19 mouse cellular contexts compared by ENCODE assay signal in genomic region chr8:73310471-73310870, GRCm38 (mm10).
"Had no signal": no experiment of that assay in that cellular context is flagged by ENCODE, and none has a peak within 500 bp of the region (broad histone marks: within the 10 kb centered on the region; RNA-seq: fewer than 3 reads in every experiment).

No protein-coding gene starts in this region.

- H3K27me3 ChIP-seq: limb, embryonic 13.5 days; liver, embryonic 12.5 days; liver, embryonic 15.5 days; lung, embryonic 15.5 days; megakaryocyte, embryonic 14.5 days; midbrain, embryonic 13.5 days; neural tube, embryonic 13.5 days had no signal

- H3K4me3 ChIP-seq: layer of hippocampus, adult 2 months; limb, embryonic 10.5 days; limb, embryonic 13.5 days; liver, embryonic 12.5 days; liver, embryonic 15.5 days; lung, embryonic 15.5 days; megakaryocyte, embryonic 14.5 days; midbrain, embryonic 10.5 days; midbrain, embryonic 13.5 days; myocyte; neural tube, embryonic 13.5 days had no signal

- H3K36me3 ChIP-seq: limb, embryonic 10.5 days; limb, embryonic 13.5 days; liver, embryonic 12.5 days; liver, embryonic 15.5 days; lung, embryonic 15.5 days; midbrain, embryonic 10.5 days; midbrain, embryonic 13.5 days; neural tube, embryonic 13.5 days had no signal

- DNase-seq: layer of hippocampus, adult 9-11 months; liver; lung, adult 18-20 months; lung, postnatal 10 days; lung, postnatal 36 days; thymus, adult 2 months; thymus, postnatal 14 days had no signal

- H3K4me1 ChIP-seq: limb, embryonic 10.5 days; limb, embryonic 13.5 days; liver, embryonic 15.5 days; megakaryocyte, embryonic 14.5 days; midbrain, embryonic 13.5 days had no signal

- H3K9ac ChIP-seq: limb, embryonic 13.5 days; liver, embryonic 12.5 days; liver, embryonic 15.5 days; lung, embryonic 15.5 days; midbrain, embryonic 13.5 days; neural tube, embryonic 13.5 days had no signal

- H3K27ac ChIP-seq: kidney, postnatal 0 days; layer of hippocampus, adult 2 months; limb, embryonic 10.5 days; limb, embryonic 13.5 days; liver, embryonic 12.5 days; liver, embryonic 15.5 days; lung, embryonic 15.5 days; midbrain, embryonic 10.5 days; midbrain, embryonic 13.5 days; neural tube, embryonic 13.5 days had no signal
